Mouse (Mus musculus): ENCODE measurements at regions not wholly inside any gene's neighbourhood (a gene's known extent, or its start where the extent isn't known, plus 50 kb on each side); places are given as distances from the start of the nearest gene placed in this dataset.
A peak's percentile ranks its signal among the peaks of the same experiment; 100 is the strongest.

DNA sequence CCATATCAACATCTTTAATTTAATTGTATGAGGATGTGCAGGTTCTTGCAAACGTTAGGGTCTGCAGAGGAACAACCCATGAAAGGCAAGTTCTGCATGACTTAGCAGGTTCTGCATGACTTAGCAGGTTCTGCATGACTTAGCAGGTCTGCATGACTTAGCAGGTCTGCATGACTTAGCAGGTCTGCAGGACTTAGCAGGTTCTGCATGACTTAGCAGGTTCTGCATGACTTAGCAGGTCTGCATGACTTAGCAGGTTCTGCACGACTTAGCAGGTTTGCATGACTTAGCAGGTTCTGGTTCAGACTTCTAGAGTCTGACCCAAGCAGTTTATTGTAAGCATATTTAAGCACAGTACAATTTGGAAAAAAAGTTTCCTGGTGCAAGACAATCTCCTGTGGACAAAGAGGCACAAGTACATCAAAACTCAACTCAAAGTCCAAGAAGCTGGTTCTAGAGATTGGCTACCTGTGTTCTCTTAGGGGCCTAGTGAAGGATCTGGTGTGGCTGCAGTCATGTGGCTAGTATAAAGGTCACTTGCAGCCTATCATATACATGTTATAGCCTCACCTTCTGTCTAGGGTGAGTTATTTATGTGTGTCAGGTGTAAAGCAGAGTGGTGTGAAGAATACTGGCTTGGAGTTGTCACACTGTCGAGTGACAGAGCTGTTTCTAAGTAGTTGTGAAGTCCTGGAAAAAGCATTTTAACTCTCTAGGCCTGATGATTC lies 50.5 kb upstream of the Prdx6 start:
- DNase-seq (ENCODE audit: low read depth, low spot score): peak; percentile 42

DNA sequence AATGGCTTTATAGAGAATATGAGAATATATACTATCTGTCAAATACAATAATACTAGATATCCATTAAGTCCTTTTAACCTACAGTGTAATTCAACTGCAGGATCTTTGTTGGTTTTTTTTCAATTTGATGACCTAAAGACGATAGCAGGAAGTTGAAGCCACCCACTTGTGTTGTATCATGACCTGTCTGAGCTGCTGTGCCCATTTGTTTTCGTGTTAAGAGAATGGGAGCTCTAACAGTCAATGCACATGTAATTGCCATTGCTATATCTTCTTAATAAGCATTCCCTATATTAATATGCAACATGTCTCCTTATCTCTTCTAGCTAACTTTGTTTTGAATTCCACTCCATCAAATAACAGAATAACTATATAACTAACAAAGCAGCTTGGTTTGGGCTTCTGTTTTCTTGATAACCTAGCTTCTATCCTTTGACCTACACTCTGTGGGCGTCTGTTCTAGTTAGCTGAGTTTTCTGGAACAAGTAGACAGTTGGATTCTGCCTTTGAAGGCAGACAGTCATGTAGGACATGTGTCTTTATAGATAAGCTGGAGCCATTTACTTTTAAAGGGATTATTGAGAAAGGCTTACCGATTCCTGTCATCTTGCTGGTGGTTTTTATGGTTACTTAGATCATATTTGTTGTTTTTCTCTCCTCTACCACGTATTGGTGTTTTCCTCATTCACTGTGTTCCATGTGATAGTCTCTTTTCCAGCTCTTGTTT lies 55.9 kb upstream of the Prdx6 start:
- no peak for DNase-seq (ENCODE audit: low read depth, low spot score)

DNA sequence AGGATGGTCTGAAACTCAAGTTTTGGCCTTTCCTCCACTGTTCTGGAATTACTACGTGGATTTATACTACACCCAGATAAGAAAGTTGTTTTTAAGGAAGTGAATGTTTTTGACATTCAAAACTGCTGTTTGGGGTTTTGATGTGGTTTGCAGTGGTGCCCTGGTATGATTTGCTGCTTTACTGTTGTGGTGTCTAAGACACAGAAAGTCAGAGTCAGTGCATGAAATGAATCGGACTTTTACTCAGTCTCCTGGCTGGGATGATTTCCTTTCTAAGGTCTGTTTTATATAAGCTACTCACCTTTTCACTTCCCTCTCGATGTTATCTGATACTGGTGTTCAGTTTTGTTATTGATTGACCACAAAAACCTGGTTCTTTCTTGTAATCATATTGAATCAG lies 58.2 kb upstream of the Prdx6 start:
- peak; percentile 45 for DNase-seq (ENCODE audit: low read depth, low spot score)

DNA sequence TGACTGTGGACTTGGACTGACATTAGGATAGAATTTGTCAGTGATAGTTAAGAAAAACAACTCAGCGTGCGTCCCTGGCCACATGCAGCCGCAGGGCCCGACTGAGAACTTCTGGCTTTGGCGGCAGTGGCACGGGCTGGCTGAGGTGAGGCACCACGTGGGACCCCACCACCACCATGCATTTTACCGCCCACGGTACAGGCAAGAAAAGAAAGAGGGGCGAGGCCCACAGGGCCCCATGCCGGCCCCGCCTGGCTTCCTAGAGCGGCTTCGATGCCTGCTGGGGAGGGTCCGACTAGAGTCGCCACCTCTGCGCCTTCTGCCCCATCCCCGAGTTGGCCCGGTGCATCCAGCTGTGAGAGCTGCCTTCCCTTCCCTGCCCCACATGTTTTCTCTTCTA lies 63.1 kb upstream of the Prdx6 start:
- DNase-seq (ENCODE audit: low read depth, low spot score): no peak

DNA sequence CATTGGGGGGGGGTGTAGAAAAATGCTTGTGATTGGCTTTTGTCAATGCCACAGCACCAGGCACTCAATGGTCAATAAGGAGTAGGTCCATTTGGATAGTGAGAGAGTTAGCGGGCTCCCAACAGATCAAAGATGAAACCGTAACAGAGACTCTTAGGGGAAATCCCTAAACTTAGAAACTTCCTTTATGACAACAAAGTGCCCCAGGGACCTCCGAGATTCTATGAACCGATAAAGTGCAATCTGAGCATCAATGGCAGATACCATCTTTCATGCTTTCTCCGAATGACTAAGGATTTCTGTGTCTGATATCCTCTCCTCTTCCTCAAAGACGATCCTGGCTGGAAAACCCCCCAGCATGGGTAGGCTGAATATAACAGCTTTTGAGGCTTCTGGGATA lies 70.7 kb upstream of the Prdx6 start:
- DNase-seq (ENCODE audit: low read depth, low spot score): no peak

DNA sequence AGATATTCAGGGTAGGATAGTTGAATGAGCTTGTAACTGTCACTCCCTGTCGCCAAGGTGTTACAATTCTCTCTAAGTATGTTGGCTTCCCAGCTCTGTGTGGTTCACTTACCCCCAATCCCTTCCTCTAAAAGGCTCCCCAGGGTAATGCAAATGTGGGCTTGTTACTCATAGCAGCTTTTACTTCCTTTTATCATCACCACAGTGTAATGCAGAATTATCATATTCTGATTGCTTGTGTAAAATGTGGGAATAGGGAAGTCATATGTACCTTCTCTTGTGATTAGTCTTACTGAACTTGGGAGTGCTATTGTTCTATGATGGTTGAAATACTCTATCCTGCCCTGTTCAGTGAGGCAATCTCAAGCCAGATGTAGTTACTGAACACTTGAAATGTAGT lies 66.0 kb upstream of the Tnfsf4 start:
- DNase-seq (ENCODE audit: low read depth, low spot score): peak; percentile 4

DNA sequence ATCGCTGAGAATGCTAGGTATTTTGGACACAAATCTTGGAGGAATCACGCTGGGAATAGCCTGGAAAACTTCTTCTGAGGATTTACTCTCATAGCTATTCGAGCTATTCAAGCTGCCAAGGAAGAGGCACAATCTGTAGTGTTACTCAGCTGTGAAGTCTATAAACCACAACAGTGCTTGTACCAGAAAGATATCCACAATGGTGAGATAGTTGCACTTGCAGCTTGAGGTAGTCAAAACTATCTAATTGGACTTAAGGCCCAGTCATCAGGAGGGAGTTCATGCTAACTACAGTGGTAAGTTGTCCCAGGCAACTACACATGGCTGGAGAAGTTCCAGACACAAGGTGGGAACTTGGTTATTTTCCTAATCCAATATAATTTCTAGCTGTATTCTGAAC lies 62.1 kb upstream of the Tnfsf4 start:
- DNase-seq (ENCODE audit: low read depth, low spot score): no peak

DNA sequence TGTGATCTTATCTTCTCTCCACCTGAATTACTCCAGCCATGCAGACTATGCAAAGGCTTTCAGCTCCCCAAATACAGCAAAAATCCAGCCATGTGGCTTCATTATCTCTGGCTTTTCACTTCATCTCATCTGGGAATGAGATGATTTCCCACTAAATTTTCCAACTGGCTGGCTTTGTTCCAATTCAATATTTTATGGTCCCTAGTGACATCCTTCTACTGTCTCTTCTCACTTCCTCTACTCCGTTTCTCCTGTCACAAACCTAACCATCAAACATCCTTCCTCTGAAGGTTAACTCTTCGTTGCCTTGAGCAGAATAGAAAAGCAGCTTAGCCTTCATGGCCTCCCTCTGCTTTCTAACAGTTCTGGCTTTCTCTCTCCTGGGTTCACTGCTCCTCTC lies 50.1 kb upstream of the Tnfsf4 start:
- DNase-seq (ENCODE audit: low read depth, low spot score): no peak

All from A20 (cell line).